Mouse (Mus musculus): Measurements from ENCODE around the gene Pcyt1b. TPM values are rescaled to one million over a fixed set of nuclear protein-coding genes. Genes with fewer than 3 reads are reported as not detected.

The Pcyt1b gene
- polyA plus RNA-seq, 1 experiment from 2014 or later, result 2.1 TPM

GRCm38 (mm10) chrX:93650738-93651137, 3.9 kb upstream of the Pcyt1b start:
- no peak for TF ChIP-seq CTCF (IDR thresholded peaks at IDR 0.05; ENCODE audit: low read depth)
- TF ChIP-seq EP300 (IDR thresholded peaks at IDR 0.05; ENCODE audit: low read depth), result no peak
- no peaks in the 10 kb centered on the region for H3K27me3 ChIP-seq (ENCODE audit: insufficient read depth, low read length)
- no peak for DNase-seq
- no peaks in the 10 kb centered on the region for H3K36me3 ChIP-seq (replicated peaks; ENCODE audit: insufficient read depth, low read length)
- no peaks in the 10 kb centered on the region for H3K4me1 ChIP-seq (ENCODE audit: insufficient read depth)
- 85% methylated on average over 2 of the region's 2 CpGs for WGBS (ENCODE audit: insufficient replicate concordance)
- no peaks in the 10 kb centered on the region for H3K9me3 ChIP-seq (ENCODE audit: low read length)
- no peak for ATAC-seq
- H3K4me3 ChIP-seq (ENCODE audit: low read depth, low read length), result no peak overlapping the region
- H3K27ac ChIP-seq (ENCODE audit: low read depth), result no peak overlapping the region
- no peak overlapping the region for H3K4me2 ChIP-seq (ENCODE audit: low read depth, low read length)
- H3K9ac ChIP-seq (replicated peaks), result no peak overlapping the region

GRCm38 (mm10) chrX:93655153-93655552, 490 bp downstream of the Pcyt1b start:
- ATAC-seq, result no peak
- 63% methylated on average over 5 of the region's 5 CpGs for WGBS (ENCODE audit: insufficient replicate concordance)

DNA sequence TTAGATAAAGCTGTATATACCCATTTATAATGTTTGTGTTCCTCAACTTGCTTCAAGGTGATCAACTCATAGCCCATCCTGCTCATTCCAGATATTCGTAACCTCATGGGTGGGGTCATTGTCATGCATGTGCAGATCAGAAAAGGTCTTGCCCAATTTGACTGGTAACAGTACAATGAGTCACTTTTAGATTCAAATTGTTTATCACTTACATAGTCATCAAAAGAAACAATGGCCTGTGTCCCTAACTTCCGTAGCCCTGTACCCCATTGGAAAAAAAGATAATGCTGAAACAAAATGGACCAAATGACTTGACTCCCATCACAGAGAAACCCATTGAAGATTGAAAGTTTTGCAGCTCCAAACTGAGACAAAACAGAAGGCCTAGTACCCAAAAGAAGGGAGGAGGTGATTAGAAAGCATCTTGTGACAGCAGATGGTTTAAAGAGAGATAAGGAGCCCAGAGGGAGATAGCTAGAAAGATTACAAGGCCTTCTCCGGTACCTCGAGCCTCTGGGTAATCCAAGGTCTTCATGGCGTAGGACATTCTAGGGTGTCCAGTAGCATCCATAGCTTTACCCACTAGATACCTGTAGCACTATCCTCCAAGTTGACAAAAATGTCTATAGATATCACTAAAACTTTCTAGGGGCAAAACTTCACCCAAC, 9.4 kb downstream of the Pcyt1b start:
- H3K9ac ChIP-seq (replicated peaks), result no peak overlapping the region
- H3K27ac ChIP-seq (ENCODE audit: low read depth), result no peak overlapping the region
- H3K27me3 ChIP-seq (ENCODE audit: insufficient read depth, low read length), result no peaks in the 10 kb centered on the region
- no peak for DNase-seq
- H3K4me3 ChIP-seq (ENCODE audit: low read depth, low read length), result no peak overlapping the region
- no peak for TF ChIP-seq CTCF (IDR thresholded peaks at IDR 0.05; ENCODE audit: low read depth)
- TF ChIP-seq EP300 (IDR thresholded peaks at IDR 0.05; ENCODE audit: low read depth), result peak; percentile 40; the same call in 1 of the 2 replicates
- H3K4me2 ChIP-seq (ENCODE audit: low read depth, low read length), result no peak overlapping the region
- no peaks in the 10 kb centered on the region for H3K4me1 ChIP-seq (ENCODE audit: insufficient read depth)
- no peak for ATAC-seq
- H3K9me3 ChIP-seq (ENCODE audit: low read length), result no peaks in the 10 kb centered on the region
- H3K36me3 ChIP-seq (replicated peaks; ENCODE audit: insufficient read depth, low read length), result no peaks in the 10 kb centered on the region
- WGBS (ENCODE audit: insufficient replicate concordance), result 72% methylated on average over 5 of the region's 5 CpGs

More at GRCm38 (mm10) chrX:93655153-93655552, 490 bp downstream of the Pcyt1b start:
- TF ChIP-seq CTCF (IDR thresholded peaks at IDR 0.05; ENCODE audit: low read depth) (no peak), EP300 (IDR thresholded peaks at IDR 0.05; ENCODE audit: low read depth) (no peak)
- DNase-seq, result no peak
- H3K27me3 ChIP-seq (ENCODE audit: insufficient read depth, low read length), result no peaks in the 10 kb centered on the region
- no peak overlapping the region for H3K4me2 ChIP-seq (ENCODE audit: low read depth, low read length)
- H3K4me3 ChIP-seq (ENCODE audit: low read depth, low read length), result no peak overlapping the region
- H3K9me3 ChIP-seq (ENCODE audit: low read length), result no peaks in the 10 kb centered on the region
- no peak overlapping the region for H3K27ac ChIP-seq (ENCODE audit: low read depth)
- H3K36me3 ChIP-seq (replicated peaks; ENCODE audit: insufficient read depth, low read length), result no peaks in the 10 kb centered on the region
- no peak overlapping the region for H3K9ac ChIP-seq (replicated peaks)
- no peaks in the 10 kb centered on the region for H3K4me1 ChIP-seq (ENCODE audit: insufficient read depth)

- Histone ChIP-seq H3K4me3 (ENCODE audit: low read depth, low read length) (no peak overlapping the region), H3K27me3 (ENCODE audit: insufficient read depth, low read length) (no peaks in the 10 kb centered on the region), H3K36me3 (replicated peaks; ENCODE audit: insufficient read depth, low read length) (no peaks in the 10 kb centered on the region), H3K9me3 (ENCODE audit: low read length) (no peaks in the 10 kb centered on the region), H3K9ac (replicated peaks) (no peak overlapping the region), H3K4me1 (ENCODE audit: insufficient read depth) (no peaks in the 10 kb centered on the region), H3K4me2 (ENCODE audit: low read depth, low read length) (no peak overlapping the region), H3K27ac (ENCODE audit: low read depth) (no peak overlapping the region)
- peak; percentile 35; the same call in 1 of the 2 replicates for ATAC-seq
- no peak for TF ChIP-seq CTCF (IDR thresholded peaks at IDR 0.05; ENCODE audit: low read depth)
- TF ChIP-seq EP300 (IDR thresholded peaks at IDR 0.05; ENCODE audit: low read depth), result peak; percentile 21; the same call in 1 of the 2 replicates
- 46% methylated on average over 4 of the region's 4 CpGs for WGBS (ENCODE audit: insufficient replicate concordance)
- no peak for DNase-seq
These were observed 10.1 kb downstream of the Pcyt1b start for GRCm38 (mm10) chrX:93664787-93665186.

DNA sequence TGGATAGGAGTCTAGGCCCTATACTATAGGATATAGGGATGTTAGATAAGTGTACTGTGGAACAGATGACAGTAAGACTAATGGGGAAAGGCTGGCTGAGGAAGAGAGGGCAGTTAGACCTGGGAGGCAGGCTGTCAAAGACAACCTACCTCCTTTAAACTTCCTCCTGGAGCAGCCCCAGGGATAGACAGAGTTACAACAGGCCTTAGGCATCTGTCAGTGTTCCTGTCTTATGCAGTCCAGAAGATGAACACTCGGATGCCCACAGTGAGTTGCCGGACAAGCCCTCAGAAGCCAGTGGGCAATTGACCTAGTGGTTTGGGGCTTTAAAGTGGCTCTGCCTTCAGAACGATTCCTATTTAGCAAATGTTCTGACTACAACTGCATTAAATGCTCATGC, 19.8 kb downstream of the Pcyt1b start:
- Histone ChIP-seq H3K9ac (replicated peaks) (0 out of 2 replicates have a peak overlapping the region, but pooled peaks have one; percentile 11), H3K4me1 (ENCODE audit: insufficient read depth) (peaks cover 2% of the 10 kb centered on the region; the same call in 1 of the 2 replicates), H3K36me3 (replicated peaks; ENCODE audit: insufficient read depth, low read length) (no peaks in the 10 kb centered on the region), H3K27me3 (ENCODE audit: insufficient read depth, low read length) (no peaks in the 10 kb centered on the region), H3K27ac (ENCODE audit: low read depth) (peak overlapping the region; percentile 86), H3K9me3 (ENCODE audit: low read length) (no peaks in the 10 kb centered on the region), H3K4me2 (ENCODE audit: low read depth, low read length) (peak overlapping the region; percentile 64), H3K4me3 (ENCODE audit: low read depth, low read length) (peak overlapping the region; percentile 17; the same call in 1 of the 2 replicates)
- DNase-seq, result peak; percentile 12
- 0 out of 2 replicates have a peak, but pooled peaks have one; percentile 12 for ATAC-seq
- TF ChIP-seq CTCF (IDR thresholded peaks at IDR 0.05; ENCODE audit: low read depth) (no peak), EP300 (IDR thresholded peaks at IDR 0.05; ENCODE audit: low read depth) (no peak)
- 33% methylated on average over 3 of the region's 3 CpGs for WGBS (ENCODE audit: insufficient replicate concordance)

GRCm38 (mm10) chrX:93674836-93675795, 20.5 kb downstream of the Pcyt1b start:
- Histone ChIP-seq H3K9me3 (ENCODE audit: low read length) (no peaks in the 10 kb centered on the region), H3K4me2 (ENCODE audit: low read depth, low read length) (peak overlapping the region; percentile 64), H3K4me1 (ENCODE audit: insufficient read depth) (peaks cover 2% of the 10 kb centered on the region; the same call in 1 of the 2 replicates), H3K36me3 (replicated peaks; ENCODE audit: insufficient read depth, low read length) (no peaks in the 10 kb centered on the region), H3K4me3 (ENCODE audit: low read depth, low read length) (peak overlapping the region; percentile 54), H3K27ac (ENCODE audit: low read depth) (peak overlapping the region; percentile 86), H3K9ac (replicated peaks) (peak overlapping the region; percentile 53), H3K27me3 (ENCODE audit: insufficient read depth, low read length) (no peaks in the 10 kb centered on the region)
- TF ChIP-seq CTCF (IDR thresholded peaks at IDR 0.05; ENCODE audit: low read depth) (no peak), EP300 (IDR thresholded peaks at IDR 0.05; ENCODE audit: low read depth) (peak; percentile 90)
- DNase-seq (peak; percentile 72), ATAC-seq (peak; percentile 100)
- WGBS (ENCODE audit: insufficient replicate concordance), result 14% methylated on average over 19 of the region's 19 CpGs
